Mouse (Mus musculus): Measurements from ENCODE around the gene Mmp23.
"Not testable (repeated sequence)": the region's sequence is repeated elsewhere in the genome, so short reads cannot be mapped to it uniquely, and the experiment has no call there.

The Mmp23 gene

GRCm38 (mm10) chr4:155653086-155653450 lies at the start of gene Mmp23:
Gene Mmp23, minus strand, starts transcription at chr4:155653384.
- DNase-seq (ENCODE audit: low spot score in 2 of 2) = no peak

- DNase-seq (ENCODE audit: low spot score in 2 of 2) = peak in 1 of 2 experiments; percentile 30
These were observed 47.2 kb upstream of the Mmp23 start for GRCm38 (mm10) chr4:155700425-155700824.

- no peak for DNase-seq (ENCODE audit: low spot score in 2 of 2)
These were observed 43.4 kb upstream of the Mmp23 start for GRCm38 (mm10) chr4:155696261-155697255.

GRCm38 (mm10) chr4:155695531-155696062 lies 42.4 kb upstream of the Mmp23 start:
- no peak for DNase-seq (ENCODE audit: low spot score in 2 of 2)

GRCm38 (mm10) chr4:155694482-155695401 lies 41.6 kb upstream of the Mmp23 start:
- peak; percentile 69 to 70 for DNase-seq (ENCODE audit: low spot score in 2 of 2)

- DNase-seq (ENCODE audit: low spot score in 2 of 2) = peak; percentile 46 to 56
These were observed 40.9 kb upstream of the Mmp23 start, which contains the start of gene Fndc10 for GRCm38 (mm10) chr4:155694111-155694481. Gene Fndc10, plus strand, starts transcription at chr4:155694342.

- no peak for DNase-seq (ENCODE audit: low spot score in 2 of 2)
These were observed 39.2 kb upstream of the Mmp23 start for GRCm38 (mm10) chr4:155692421-155692820.

- DNase-seq (ENCODE audit: low spot score in 2 of 2) = no peak
These were observed 37.6 kb upstream of the Mmp23 start for GRCm38 (mm10) chr4:155690571-155691375.

GRCm38 (mm10) chr4:155687764-155688163 lies 34.6 kb upstream of the Mmp23 start:
- not testable (repeated sequence) for DNase-seq (ENCODE audit: low spot score in 2 of 2)

- not testable (repeated sequence) for DNase-seq (ENCODE audit: low spot score in 2 of 2)
These were observed 30.6 kb upstream of the Mmp23 start for GRCm38 (mm10) chr4:155683670-155684277.

- DNase-seq (ENCODE audit: low spot score in 2 of 2) = no peak
These were observed 22.8 kb upstream of the Mmp23 start for GRCm38 (mm10) chr4:155675991-155676390.

- no peak for DNase-seq (ENCODE audit: low spot score in 2 of 2)
These were observed 18.9 kb upstream of the Mmp23 start for GRCm38 (mm10) chr4:155672082-155672481.

GRCm38 (mm10) chr4:155670236-155670635 lies 17.1 kb upstream of the Mmp23 start:
- not testable (repeated sequence) for DNase-seq (ENCODE audit: low spot score in 2 of 2)

GRCm38 (mm10) chr4:155669598-155670075 lies 16.5 kb upstream of the Mmp23 start:
- no peak for DNase-seq (ENCODE audit: low spot score in 2 of 2)

- DNase-seq (ENCODE audit: low spot score in 2 of 2) = peak; percentile 96 to 97
These were observed 15.8 kb upstream of the Mmp23 start, which contains the start of gene Mib2 for GRCm38 (mm10) chr4:155668689-155669597. Gene Mib2, minus strand, starts transcription at chr4:155669198.

GRCm38 (mm10) chr4:155666903-155667302 lies 13.7 kb upstream of the Mmp23 start:
- DNase-seq (ENCODE audit: low spot score in 2 of 2) = no peak

- DNase-seq (ENCODE audit: low spot score in 2 of 2) = no peak
These were observed 7.5 kb upstream of the Mmp23 start for GRCm38 (mm10) chr4:155660641-155661040.

GRCm38 (mm10) chr4:155658961-155659360 lies 5.8 kb upstream of the Mmp23 start:
- DNase-seq (ENCODE audit: low spot score in 2 of 2) = no peak

GRCm38 (mm10) chr4:155656214-155656751 lies 3.1 kb upstream of the Mmp23 start:
- no peak for DNase-seq (ENCODE audit: low spot score in 2 of 2)
